Mouse (Mus musculus): Measurements from ENCODE around the gene Wdpcp. TPM values are rescaled to one million over a fixed set of nuclear protein-coding genes. Genes with fewer than 3 reads are reported as not detected.

Gene Wdpcp
- total RNA-seq, 2 experiments from 2014 or later = 14.8 to 15.3 TPM

- Histone ChIP-seq H3K27ac (peak overlapping the region; percentile 89), H3K4me3 (peak overlapping the region; percentile 76)
- no peak for DNase-seq (ENCODE audit: extremely low spot score in 1 of 2, low spot score in 2 of 2)
- intact Hi-C loops (cut with DNase I) = loop anchor here (5.0 kb wide), 1 partner anchor 198 kb away; the partner anchor contains the start of gene Ugp2
- no peak for TF ChIP-seq CTCF (IDR thresholded peaks at IDR 0.05)
Measured at GRCm38 (mm10) chr11:21570109-21570474, 1.9 kb upstream of the Wdpcp start.

- peak overlapping the region; percentile 76 for H3K4me3 ChIP-seq
- DNase-seq (ENCODE audit: extremely low spot score in 1 of 2, low spot score in 2 of 2) = peak; percentile 32 to 49
- peak overlapping the region; percentile 89 for H3K27ac ChIP-seq
- TF ChIP-seq CTCF (IDR thresholded peaks at IDR 0.05) = no peak
- intact Hi-C loops (cut with DNase I) = loop anchor here (5.0 kb wide), 1 partner anchor 199 kb away; the partner anchor contains the start of gene Ugp2
Measured at GRCm38 (mm10) chr11:21570973-21571372, 1.1 kb upstream of the Wdpcp start.

- TF ChIP-seq CTCF (IDR thresholded peaks at IDR 0.05) = no peak
- no peak overlapping the region for H3K4me3 ChIP-seq
- intact Hi-C loops (cut with DNase I) = no loop called here
- no peak for DNase-seq (ENCODE audit: extremely low spot score in 1 of 2, low spot score in 2 of 2)
- H3K27ac ChIP-seq = no peak overlapping the region
Measured at GRCm38 (mm10) chr11:21581472-21581871, 9.4 kb downstream of the Wdpcp start.

- no peak for DNase-seq (ENCODE audit: extremely low spot score in 1 of 2, low spot score in 2 of 2)
- TF ChIP-seq CTCF (IDR thresholded peaks at IDR 0.05) = no peak
- Histone ChIP-seq H3K27ac (no peak overlapping the region), H3K4me3 (no peak overlapping the region)
- intact Hi-C loops (cut with DNase I) = no loop called here
Measured at GRCm38 (mm10) chr11:21583286-21583685, 11.3 kb downstream of the Wdpcp start.

GRCm38 (mm10) chr11:21602497-21602896 lies 30.5 kb downstream of the Wdpcp start:
- DNase-seq (ENCODE audit: extremely low spot score in 1 of 2, low spot score in 2 of 2) = no peak
- H3K27ac ChIP-seq = no peak overlapping the region
- no peak for TF ChIP-seq CTCF (IDR thresholded peaks at IDR 0.05)
- intact Hi-C loops (cut with DNase I) = no loop called here
- H3K4me3 ChIP-seq = no peak overlapping the region

- TF ChIP-seq CTCF (IDR thresholded peaks at IDR 0.05) = peak; percentile 53
- intact Hi-C loops (cut with DNase I) = no loop called here
- Histone ChIP-seq H3K27ac (no peak overlapping the region), H3K4me3 (no peak overlapping the region)
- no peak for DNase-seq (ENCODE audit: extremely low spot score in 1 of 2, low spot score in 2 of 2)
Measured at GRCm38 (mm10) chr11:21615915-21616314, 43.9 kb downstream of the Wdpcp start.

DNA sequence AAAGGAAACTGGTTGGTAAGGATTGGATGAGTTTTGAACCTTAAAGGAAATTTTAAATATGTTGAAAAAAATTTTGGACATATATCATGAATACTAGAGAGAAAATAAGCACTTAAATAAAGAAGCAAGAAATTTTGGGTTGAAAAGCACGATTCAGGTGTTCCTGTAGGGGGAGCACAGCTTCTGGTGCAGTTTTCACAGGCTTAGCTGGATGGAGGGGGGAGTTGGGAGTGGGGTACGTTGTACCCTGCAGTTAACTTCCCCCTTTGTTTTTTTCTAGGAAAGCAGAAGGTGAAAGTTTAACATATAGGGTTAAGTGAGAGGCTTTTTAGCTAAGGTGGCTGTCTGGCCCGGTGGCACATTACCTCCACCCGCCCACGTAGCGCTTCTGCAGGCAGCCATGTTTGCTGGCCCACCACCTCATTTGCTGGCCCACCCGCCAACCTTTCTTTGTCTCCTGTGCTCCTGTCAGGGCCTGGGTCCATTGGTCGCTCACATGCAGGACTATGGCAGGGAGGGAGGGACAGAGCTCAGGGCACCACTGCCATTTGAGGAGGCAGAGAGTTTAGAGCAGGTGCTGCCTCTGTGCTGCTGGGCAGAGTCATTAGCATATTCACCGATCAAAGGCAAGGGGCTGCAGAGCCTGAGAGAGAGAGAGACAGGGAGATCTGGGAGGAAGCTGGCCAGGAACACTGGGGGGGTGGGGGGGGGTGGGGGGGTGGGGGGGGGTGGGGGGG lies 62.3 kb downstream of the Wdpcp start:
- intact Hi-C loops (cut with DNase I) = no loop called here
- no peak; the same call in 1 of the 2 replicates for TF ChIP-seq CTCF (IDR thresholded peaks at IDR 0.05)
- no peak overlapping the region for H3K27ac ChIP-seq
- DNase-seq (ENCODE audit: extremely low spot score in 1 of 2, low spot score in 2 of 2) = no peak
- H3K4me3 ChIP-seq = no peak overlapping the region

DNA sequence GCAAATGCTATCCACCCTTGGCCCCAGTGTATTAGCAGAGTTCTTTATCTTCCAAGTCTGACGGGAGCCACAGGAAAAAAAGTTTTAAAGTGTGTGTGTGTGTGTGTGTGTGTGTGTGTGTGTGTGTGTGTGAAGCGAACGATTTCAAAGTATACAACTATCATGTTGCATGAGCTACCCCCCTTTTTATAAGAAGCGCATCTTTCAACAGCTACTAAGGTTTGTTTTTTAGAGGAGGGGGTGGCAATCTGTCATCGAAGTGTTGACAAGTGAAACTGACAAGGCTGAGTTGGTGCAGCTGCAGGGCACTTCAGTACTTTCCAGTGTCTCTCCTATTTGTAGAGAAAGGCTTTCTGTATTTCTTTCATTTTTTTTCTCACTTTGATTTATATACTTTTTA lies 66.3 kb downstream of the Wdpcp start:
- Histone ChIP-seq H3K4me3 (no peak overlapping the region), H3K27ac (no peak overlapping the region)
- DNase-seq (ENCODE audit: extremely low spot score in 1 of 2, low spot score in 2 of 2) = no peak
- intact Hi-C loops (cut with DNase I) = no loop called here
- no peak for TF ChIP-seq CTCF (IDR thresholded peaks at IDR 0.05)

- H3K4me3 ChIP-seq = no peak overlapping the region
- TF ChIP-seq CTCF (IDR thresholded peaks at IDR 0.05) = no peak
- no peak for DNase-seq (ENCODE audit: extremely low spot score in 1 of 2, low spot score in 2 of 2)
- no peak overlapping the region for H3K27ac ChIP-seq
- intact Hi-C loops (cut with DNase I) = no loop called here
Measured at GRCm38 (mm10) chr11:21639534-21639933, 67.5 kb downstream of the Wdpcp start.

DNA sequence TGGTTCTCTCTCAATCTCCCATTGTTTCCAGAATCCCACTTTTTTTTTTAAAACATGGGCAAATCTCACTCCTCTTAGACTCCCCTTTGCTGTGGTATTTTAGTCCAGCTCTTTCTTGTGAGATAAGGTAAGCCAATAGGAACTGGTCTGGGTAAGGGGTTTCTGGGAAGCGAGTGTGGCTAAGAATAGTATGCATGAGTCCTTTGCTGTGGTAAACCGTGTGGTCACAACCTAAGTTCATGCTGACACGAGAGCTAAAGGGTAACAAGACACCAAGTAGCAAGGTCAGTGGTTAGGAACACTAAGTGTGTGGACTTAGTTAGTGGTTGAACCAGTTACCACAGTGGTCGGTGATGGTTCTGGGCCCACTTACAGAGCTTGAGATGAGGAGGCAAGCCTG lies 72.2 kb downstream of the Wdpcp start:
- TF ChIP-seq CTCF (IDR thresholded peaks at IDR 0.05) = no peak
- intact Hi-C loops (cut with DNase I) = no loop called here
- H3K27ac ChIP-seq = no peak overlapping the region
- DNase-seq (ENCODE audit: extremely low spot score in 1 of 2, low spot score in 2 of 2) = no peak
- H3K4me3 ChIP-seq = no peak overlapping the region

GRCm38 (mm10) chr11:21646136-21646535 lies 74.1 kb downstream of the Wdpcp start:
- Histone ChIP-seq H3K27ac (no peak overlapping the region), H3K4me3 (no peak overlapping the region)
- no peak for DNase-seq (ENCODE audit: extremely low spot score in 1 of 2, low spot score in 2 of 2)
- intact Hi-C loops (cut with DNase I) = no loop called here
- no peak for TF ChIP-seq CTCF (IDR thresholded peaks at IDR 0.05)

- intact Hi-C loops (cut with DNase I) = loop anchor here (5.0 kb wide), 1 partner anchor 958 kb away; no protein-coding TSS in a partner anchor
- no peak for DNase-seq (ENCODE audit: extremely low spot score in 1 of 2, low spot score in 2 of 2)
- H3K4me3 ChIP-seq = no peak overlapping the region
- no peak overlapping the region for H3K27ac ChIP-seq
- peak; percentile 75 for TF ChIP-seq CTCF (IDR thresholded peaks at IDR 0.05)
Measured at GRCm38 (mm10) chr11:21658985-21659384, 87.0 kb downstream of the Wdpcp start.

GRCm38 (mm10) chr11:21677034-21677433 lies 105.0 kb downstream of the Wdpcp start:
- DNase-seq (ENCODE audit: extremely low spot score in 1 of 2, low spot score in 2 of 2) = no peak
- intact Hi-C loops (cut with DNase I) = no loop called here
- Histone ChIP-seq H3K4me3 (no peak overlapping the region), H3K27ac (no peak overlapping the region)
- peak; percentile 6; the same call in 1 of the 2 replicates for TF ChIP-seq CTCF (IDR thresholded peaks at IDR 0.05)
